Mouse (Mus musculus) ES-E14 (cell line): ENCODE measurements around the gene Urad.

Experiments used
- CHD2 ChIP-seq: IDR thresholded peaks from 2 replicates; pipeline ENCODE4 v1.6.1; 2014; ENCODE audit warnings: mild to moderate bottlenecking, low read depth, low read length, inconsistent platforms
- HCFC1 ChIP-seq: IDR thresholded peaks from 2 replicates; pipeline ENCODE4 v1.6.1; 2012; ENCODE audit warnings: low read length, inconsistent platforms, borderline replicate concordance; ENCODE audit not compliant: insufficient read depth
- MAFK ChIP-seq: IDR thresholded peaks from 2 replicates; pipeline ENCODE4 v1.6.1; 2014; ENCODE audit warnings: mild to moderate bottlenecking, low read depth, low read length, inconsistent platforms; ENCODE audit not compliant: insufficient read depth
- ZC3H11A ChIP-seq: IDR thresholded peaks from 2 replicates; pipeline ENCODE4 v1.6.1; 2012; ENCODE audit warnings: low read depth, mild to moderate bottlenecking, inconsistent platforms, low read length, borderline replicate concordance
- ZNF384 ChIP-seq: IDR thresholded peaks from 2 replicates; pipeline ENCODE4 v1.6.1; 2012; ENCODE audit warnings: low read depth, low read length, inconsistent platforms

- TF ChIP-seq ZC3H11A (no peak), CHD2 (no peak), HCFC1 (no peak), ZNF384 (no peak), MAFK (no peak)
These were observed 53.5 kb downstream of the Urad start for GRCm38 (mm10) chr5:147268728-147269127.
